Mouse (Mus musculus) heart, embryonic 14.5 days (tissue): Measurements from ENCODE around the gene Sec61a1. TPM values are rescaled to one million over a fixed set of nuclear protein-coding genes. Genes with fewer than 3 reads are reported as not detected.

ENCODE experiments used
- ATAC-seq: fragments of 200-750 bp; cut with Nextera tagmentation; 2 replicates; pipeline ENCODE4 v1.8.0; 2017; ENCODE audit warnings: low read depth, moderate TSS enrichment; ENCODE audit not compliant: insufficient number of reproducible peaks, insufficient read depth, low FRiP score
- H3K27ac ChIP-seq, 2 experiments: fragments of 200-500 bp in 1 of 2; fragments of 300-500 bp in 1 of 2; sonication (generic) in 1 of 2; replicated peaks in 1 of 2; 2 replicates each; pipeline ENCODE4 v1.5.1; 2012 to 2014; ENCODE audit warnings: low read depth in 2 of 2, low read length in 2 of 2, control low read depth in 1 of 2, mild to moderate bottlenecking in 1 of 2, mixed read lengths in 1 of 2; ENCODE audit not compliant: control insufficient read depth in 1 of 2, insufficient read depth in 1 of 2
- H3K27me3 ChIP-seq: fragments of 300-500 bp; sonication (generic); 2 replicates; pipeline ENCODE4 v1.6.1; 2014; ENCODE audit warnings: mild to moderate bottlenecking, low read length, control low read depth; ENCODE audit not compliant: control insufficient read depth, insufficient read depth
- H3K36me3 ChIP-seq: fragments of 300-500 bp; sonication (generic); 2 replicates; pipeline ENCODE4 v1.6.1; 2014; ENCODE audit warnings: mild to moderate bottlenecking, control low read depth, low read length, mixed read lengths; ENCODE audit not compliant: control insufficient read depth, insufficient read depth
- H3K4me1 ChIP-seq, 2 experiments: fragments of 200-500 bp in 1 of 2; fragments of 300-500 bp in 1 of 2; sonication (generic) in 1 of 2; 2 replicates each; pipeline ENCODE4 v1.6.1; 2012 to 2014; ENCODE audit warnings: low read length in 2 of 2, control low read depth in 1 of 2, mixed read lengths in 1 of 2; ENCODE audit not compliant: control insufficient read depth in 2 of 2, insufficient read depth in 2 of 2
- H3K4me2 ChIP-seq: fragments of 300-500 bp; sonication (generic); 2 replicates; pipeline ENCODE4 v1.6.1; 2014; ENCODE audit warnings: mild to moderate bottlenecking, low read length
- H3K4me3 ChIP-seq, 2 experiments: fragments of 200-500 bp in 1 of 2; fragments of 300-500 bp in 1 of 2; sonication (generic) in 1 of 2; 2 replicates each; pipeline ENCODE4 v1.5.1; 2012 to 2014; ENCODE audit warnings: low read length in 2 of 2, mild to moderate bottlenecking in 2 of 2, control low read depth in 1 of 2, low read depth in 1 of 2, moderate library complexity in 1 of 2; ENCODE audit not compliant: control insufficient read depth in 1 of 2, insufficient read depth in 1 of 2
- H3K9ac ChIP-seq: fragments of 300-500 bp; sonication (generic); 2 replicates; pipeline ENCODE4 v1.6.1; 2014; ENCODE audit warnings: mild to moderate bottlenecking, low read length
- H3K9me3 ChIP-seq: fragments of 300-500 bp; sonication (generic); 2 replicates; pipeline ENCODE4 v1.6.1; 2016; ENCODE audit warnings: low read length, control low read depth; ENCODE audit not compliant: control insufficient read depth
- WGBS: fragments of 180-500 bp; shearing (Covaris S2); extraction: QIAGEN DNeasy Blood & Tissue Kit; methylation state at CpG from one replicate; pipeline ENCODE4 v1.1.7; 2014; 5-methylcytosine and 5-hydroxymethylcytosine counted together
- polyA plus RNA-seq: library from polyadenylated mRNA; unstranded; fragments of >200 nt; fragmentation: Nextera tagmentation; extraction: Ambion mirVana; gene quantifications from 2 replicates; pipeline ENCODE4 v1.2.1, GENCODE M21; 2014

The Sec61a1 gene
- polyA plus RNA-seq, 1 experiment from 2014 or later = 161 TPM

GRCm38 (mm10) chr6:88530306-88530705 lies 11.6 kb upstream of the Sec61a1 start:
- H3K4me1 ChIP-seq = no peaks in the 10 kb centered on the region
- H3K27ac ChIP-seq = no peak overlapping the region
- H3K9ac ChIP-seq = no peak overlapping the region
- no peak overlapping the region for H3K4me3 ChIP-seq
- no peak for ATAC-seq
- H3K9me3 ChIP-seq = no peaks in the 10 kb centered on the region
- no peak overlapping the region for H3K4me2 ChIP-seq
- no peaks in the 10 kb centered on the region for H3K27me3 ChIP-seq
- no peaks in the 10 kb centered on the region for H3K36me3 ChIP-seq

GRCm38 (mm10) chr6:88524056-88524455 lies 5.4 kb upstream of the Sec61a1 start:
- Histone ChIP-seq H3K4me2 (no peak overlapping the region), H3K9me3 (no peaks in the 10 kb centered on the region), H3K4me1 (peaks cover 3 to 8% of the 10 kb centered on the region in 2 experiments; a peak in 1 of 4 replicates), H3K27me3 (no peaks in the 10 kb centered on the region), H3K9ac (no peak overlapping the region), H3K4me3 (no peak overlapping the region), H3K36me3 (no peaks in the 10 kb centered on the region), H3K27ac (no peak overlapping the region)
- 82% methylated on average over 4 of the region's 4 CpGs for WGBS
- no peak for ATAC-seq

GRCm38 (mm10) chr6:88523451-88523850 lies 4.7 kb upstream of the Sec61a1 start:
- H3K27me3 ChIP-seq = no peaks in the 10 kb centered on the region
- no peak overlapping the region for H3K27ac ChIP-seq
- no peaks in the 10 kb centered on the region for H3K36me3 ChIP-seq
- no peak overlapping the region for H3K4me3 ChIP-seq
- WGBS = 86% methylated on average over 3 of the region's 3 CpGs
- no peak overlapping the region for H3K4me2 ChIP-seq
- H3K9ac ChIP-seq = no peak overlapping the region
- H3K4me1 ChIP-seq = peaks cover 3 to 8% of the 10 kb centered on the region in 2 experiments; a peak in 1 of 4 replicates
- no peak for ATAC-seq
- H3K9me3 ChIP-seq = no peaks in the 10 kb centered on the region

GRCm38 (mm10) chr6:88523043-88523442 lies 4.3 kb upstream of the Sec61a1 start:
- H3K9me3 ChIP-seq = no peaks in the 10 kb centered on the region
- no peak overlapping the region for H3K27ac ChIP-seq
- peaks cover 3 to 8% of the 10 kb centered on the region in 2 experiments; a peak in 1 of 4 replicates for H3K4me1 ChIP-seq
- no peak overlapping the region for H3K4me2 ChIP-seq
- no peak overlapping the region for H3K4me3 ChIP-seq
- H3K36me3 ChIP-seq = no peaks in the 10 kb centered on the region
- ATAC-seq = no peak
- 70% methylated on average over 3 of the region's 3 CpGs for WGBS
- no peaks in the 10 kb centered on the region for H3K27me3 ChIP-seq
- no peak overlapping the region for H3K9ac ChIP-seq

- no peak overlapping the region for H3K9ac ChIP-seq
- no peaks in the 10 kb centered on the region for H3K9me3 ChIP-seq
- no peak overlapping the region for H3K27ac ChIP-seq
- H3K27me3 ChIP-seq = no peaks in the 10 kb centered on the region
- H3K4me2 ChIP-seq = no peak overlapping the region
- peaks cover 3 to 10% of the 10 kb centered on the region in 2 experiments; a peak in 3 of 4 replicates for H3K4me1 ChIP-seq
- no peak overlapping the region for H3K4me3 ChIP-seq
- 36% methylated on average over 3 of the region's 3 CpGs for WGBS
- H3K36me3 ChIP-seq = no peaks in the 10 kb centered on the region
- ATAC-seq = no peak
Observed at GRCm38 (mm10) chr6:88522606-88523005, 3.9 kb upstream of the Sec61a1 start.

- Histone ChIP-seq H3K9ac (no peak overlapping the region), H3K27ac (no peak overlapping the region), H3K9me3 (no peaks in the 10 kb centered on the region), H3K4me1 (peaks cover 8 to 18% of the 10 kb centered on the region in 2 experiments), H3K36me3 (no peaks in the 10 kb centered on the region), H3K4me3 (no peak overlapping the region), H3K27me3 (no peaks in the 10 kb centered on the region), H3K4me2 (no peak overlapping the region)
- ATAC-seq = no peak
- WGBS = 75% methylated on average over 7 of the region's 7 CpGs
Observed at GRCm38 (mm10) chr6:88521821-88522220, 3.1 kb upstream of the Sec61a1 start.

- H3K27ac ChIP-seq = peak overlapping the region; percentile 77 to 93
- ATAC-seq = no peak
- H3K27me3 ChIP-seq = no peaks in the 10 kb centered on the region
- WGBS = 7% methylated on average over 18 of the region's 18 CpGs
- H3K9ac ChIP-seq = peak overlapping the region; percentile 99
- H3K4me3 ChIP-seq = peak overlapping the region; percentile 80 to 97
- peak overlapping the region; percentile 94 for H3K4me2 ChIP-seq
- peaks cover 28 to 55% of the 10 kb centered on the region in 2 experiments for H3K4me1 ChIP-seq
- no peaks in the 10 kb centered on the region for H3K9me3 ChIP-seq
- peaks cover 34% of the 10 kb centered on the region for H3K36me3 ChIP-seq
Observed at GRCm38 (mm10) chr6:88517701-88518403, 853 bp downstream of the Sec61a1 start.

DNA sequence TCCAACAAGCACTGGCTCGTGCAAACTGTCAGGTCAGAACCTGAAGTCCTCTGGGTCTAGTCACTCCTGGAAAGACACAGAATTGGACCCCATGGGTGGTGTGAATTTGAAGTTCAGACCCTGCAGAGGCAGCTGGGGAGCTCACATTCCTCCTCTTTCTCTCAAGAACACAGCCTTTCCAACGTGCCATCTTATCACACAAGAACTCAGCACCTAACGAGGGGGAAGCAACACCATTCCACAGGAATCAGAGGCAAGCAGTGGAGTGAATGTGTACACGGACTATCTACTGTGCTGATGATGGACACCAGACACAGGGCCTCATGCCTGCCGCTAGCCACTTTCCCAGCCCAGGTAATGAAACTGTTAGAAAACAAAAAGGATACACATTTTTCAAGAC lies 2.0 kb downstream of the Sec61a1 start:
- ATAC-seq = no peak
- WGBS = 8% methylated on average over 5 of the region's 5 CpGs
- Histone ChIP-seq H3K4me3 (peak overlapping the region; percentile 42 to 97), H3K36me3 (peaks cover 46% of the 10 kb centered on the region), H3K27ac (peak overlapping the region; percentile 51 to 68), H3K9ac (peak overlapping the region; percentile 99), H3K4me1 (peaks cover 34 to 59% of the 10 kb centered on the region in 2 experiments), H3K9me3 (no peaks in the 10 kb centered on the region), H3K27me3 (no peaks in the 10 kb centered on the region), H3K4me2 (peak overlapping the region; percentile 94)
